Mouse (Mus musculus) limb, embryonic 14.5 days (tissue): ENCODE results near the gene Olfml2a. TPM values are rescaled to one million over a fixed set of nuclear protein-coding genes. Genes with fewer than 3 reads are reported as not detected.

ENCODE experiments used
- ATAC-seq: fragments of 200-750 bp; cut with Nextera tagmentation; 2 replicates; pipeline ENCODE4 v1.8.0; 2017; ENCODE audit warnings: low read depth, moderate number of reproducible peaks, moderate TSS enrichment; ENCODE audit not compliant: low FRiP score
- DNase-seq: peaks from one replicate; pipeline ENCODE4 v3.0.0-alpha.2; 2015; ENCODE audit warnings: low spot score
- H3K27ac ChIP-seq: fragments of 300-500 bp; sonication (generic); replicated peaks from 2 replicates; pipeline ENCODE4 v1.5.1; 2014; ENCODE audit warnings: low read depth, mild to moderate bottlenecking, low read length, moderate library complexity, mixed read lengths
- H3K27me3 ChIP-seq: fragments of 300-500 bp; sonication (generic); 2 replicates; pipeline ENCODE4 v1.6.1; 2014; ENCODE audit warnings: low read length, mixed read lengths; ENCODE audit not compliant: control insufficient read depth, insufficient read depth
- H3K36me3 ChIP-seq: fragments of 300-500 bp; sonication (generic); 2 replicates; pipeline ENCODE4 v1.6.1; 2014; ENCODE audit warnings: mild to moderate bottlenecking, low read length, moderate library complexity, mixed read lengths; ENCODE audit not compliant: control insufficient read depth, insufficient read depth
- H3K4me1 ChIP-seq: fragments of 300-500 bp; sonication (generic); 2 replicates; pipeline ENCODE4 v1.6.1; 2014; ENCODE audit warnings: antibody characterized with exemption, low read length, mixed read lengths; ENCODE audit not compliant: control insufficient read depth, insufficient read depth
- H3K4me2 ChIP-seq: fragments of 300-500 bp; sonication (generic); replicated peaks from 2 replicates; pipeline ENCODE4 v1.6.1; 2014; ENCODE audit warnings: low read depth, mild to moderate bottlenecking, low read length, moderate library complexity; ENCODE audit not compliant: severe bottlenecking
- H3K4me3 ChIP-seq: fragments of 300-500 bp; sonication (generic); replicated peaks from 2 replicates; pipeline ENCODE4 v1.5.1; 2014; ENCODE audit warnings: low read length
- H3K9ac ChIP-seq: fragments of 300-500 bp; sonication (generic); 2 replicates; pipeline ENCODE4 v1.6.1; 2014; ENCODE audit warnings: mild to moderate bottlenecking, low read depth, low read length, moderate library complexity; ENCODE audit not compliant: severe bottlenecking
- H3K9me3 ChIP-seq: fragments of 300-500 bp; sonication (generic); 2 replicates; pipeline ENCODE4 v1.6.1; 2016; ENCODE audit warnings: low read length; ENCODE audit not compliant: control insufficient read depth
- POLR2A ChIP-seq: fragments of 200-500 bp; IDR thresholded peaks from 2 replicates; pipeline ENCODE4 v1.8.0; 2012; ENCODE audit warnings: inconsistent platforms, mild to moderate bottlenecking, moderate library complexity, borderline replicate concordance; ENCODE audit not compliant: insufficient read depth, insufficient read length; ENCODE audit errors: extremely low read depth
- WGBS: fragments of 180-500 bp; shearing (Covaris S2); extraction: QIAGEN DNeasy Blood & Tissue Kit; methylation state at CpG from one replicate; pipeline ENCODE4 v1.1.7; 2014; 5-methylcytosine and 5-hydroxymethylcytosine counted together
- polyA plus RNA-seq, 2 experiments: library from polyadenylated mRNA; depleted of rRNA in 1 of 2; stranded (reverse) in 1 of 2; unstranded in 1 of 2; fragments of >200 nt; fragmentation: Nextera tagmentation in 1 of 2; extraction: Ambion mirVana in 1 of 2; gene quantifications; 2 replicates each; pipeline versions ENCODE4 v1.2.1 to v1.2.3; 2012 to 2014

Gene Olfml2a
- polyA plus RNA-seq, 2 experiments = 7.6 to 7.8 TPM

- Histone ChIP-seq H3K4me2 (no peak overlapping the region), H3K36me3 (no peaks in the 10 kb centered on the region), H3K27me3 (no peaks in the 10 kb centered on the region), H3K9ac (no peak overlapping the region), H3K4me3 (no peak overlapping the region), H3K4me1 (no peaks in the 10 kb centered on the region), H3K9me3 (no peaks in the 10 kb centered on the region), H3K27ac (no peak overlapping the region)
- 74% methylated on average over 7 of the region's 7 CpGs for WGBS
- DNase-seq (no peak), ATAC-seq (no peak)
- TF ChIP-seq POLR2A = no peak
Measured at GRCm38 (mm10) chr2:38973701-38974100, 41.9 kb downstream of the Olfml2a start.

- no peak for TF ChIP-seq POLR2A
- no peaks in the 10 kb centered on the region for H3K36me3 ChIP-seq
- H3K4me1 ChIP-seq = no peaks in the 10 kb centered on the region
- no peak overlapping the region for H3K9ac ChIP-seq
- no peak for DNase-seq
- H3K4me3 ChIP-seq = no peak overlapping the region
- no peak overlapping the region for H3K4me2 ChIP-seq
- 32% methylated on average over 2 of the region's 2 CpGs for WGBS
- no peak for ATAC-seq
- no peaks in the 10 kb centered on the region for H3K27me3 ChIP-seq
- no peaks in the 10 kb centered on the region for H3K9me3 ChIP-seq
- H3K27ac ChIP-seq = no peak overlapping the region
Measured at GRCm38 (mm10) chr2:38974171-38974570, 42.4 kb downstream of the Olfml2a start.

GRCm38 (mm10) chr2:38975181-38975580 lies 43.4 kb downstream of the Olfml2a start:
- Histone ChIP-seq H3K36me3 (no peaks in the 10 kb centered on the region), H3K4me2 (no peak overlapping the region), H3K4me3 (no peak overlapping the region), H3K27me3 (no peaks in the 10 kb centered on the region), H3K9ac (no peak overlapping the region), H3K27ac (no peak overlapping the region), H3K4me1 (no peaks in the 10 kb centered on the region), H3K9me3 (no peaks in the 10 kb centered on the region)
- WGBS = 56% methylated on average over 3 of the region's 3 CpGs
- DNase-seq (no peak), ATAC-seq (no peak)
- no peak for TF ChIP-seq POLR2A

- Histone ChIP-seq H3K9ac (no peak overlapping the region), H3K4me1 (no peaks in the 10 kb centered on the region), H3K27me3 (no peaks in the 10 kb centered on the region), H3K4me2 (no peak overlapping the region), H3K4me3 (no peak overlapping the region), H3K9me3 (no peaks in the 10 kb centered on the region), H3K27ac (no peak overlapping the region), H3K36me3 (no peaks in the 10 kb centered on the region)
- TF ChIP-seq POLR2A = no peak
- WGBS = 79% methylated on average over 21 of the region's 21 CpGs
- ATAC-seq (no peak), DNase-seq (no peak)
Measured at GRCm38 (mm10) chr2:38975941-38976805, 44.4 kb downstream of the Olfml2a start.

GRCm38 (mm10) chr2:38977837-38978236 lies 46.1 kb downstream of the Olfml2a start:
- no peak overlapping the region for H3K9ac ChIP-seq
- WGBS = 64% methylated on average over 4 of the region's 4 CpGs
- ATAC-seq = no peak

More at GRCm38 (mm10) chr2:38977837-38978236, 46.1 kb downstream of the Olfml2a start:
- no peak for DNase-seq
- H3K27me3 ChIP-seq = no peaks in the 10 kb centered on the region
- no peaks in the 10 kb centered on the region for H3K4me1 ChIP-seq
- no peak overlapping the region for H3K4me2 ChIP-seq
- no peak for TF ChIP-seq POLR2A
- no peaks in the 10 kb centered on the region for H3K36me3 ChIP-seq
- no peak overlapping the region for H3K27ac ChIP-seq
- H3K4me3 ChIP-seq = no peak overlapping the region
- no peaks in the 10 kb centered on the region for H3K9me3 ChIP-seq
